Mouse (Mus musculus) embryonic facial prominence, embryonic 10.5 days (tissue): ENCODE measurements at regions not wholly inside any gene's neighbourhood (a gene's known extent, or its start where the extent isn't known, plus 50 kb on each side); places are given as distances from the start of the nearest gene placed in this dataset.

Experiments used
- DNase-seq: peaks from one replicate; pipeline ENCODE4 v3.0.0-alpha.2; 2017; ENCODE audit warnings: low spot score
- H3K27ac ChIP-seq: fragments of 300-500 bp; sonication (generic); replicated peaks from 2 replicates; pipeline ENCODE4 v1.5.1; 2016; ENCODE audit warnings: mild to moderate bottlenecking
- H3K27me3 ChIP-seq: fragments of 300-500 bp; sonication (generic); replicated peaks from 2 replicates; pipeline ENCODE4 v1.6.1; 2016; ENCODE audit warnings: low read depth, mild to moderate bottlenecking; ENCODE audit not compliant: poor library complexity, severe bottlenecking
- H3K36me3 ChIP-seq: fragments of 300-500 bp; sonication (generic); replicated peaks from 2 replicates; pipeline ENCODE4 v1.6.1; 2016; ENCODE audit warnings: mild to moderate bottlenecking, moderate library complexity
- H3K4me1 ChIP-seq: fragments of 300-500 bp; sonication (generic); 2 replicates; pipeline ENCODE4 v1.6.1; 2016
- H3K4me3 ChIP-seq: fragments of 300-500 bp; sonication (generic); 2 replicates; pipeline ENCODE4 v1.5.1; 2016; ENCODE audit warnings: mild to moderate bottlenecking, moderate library complexity
- H3K9me3 ChIP-seq: fragments of 300-500 bp; sonication (generic); 2 replicates; pipeline ENCODE4 v1.6.1; 2016; ENCODE audit warnings: mild to moderate bottlenecking
- WGBS: fragments of 180-500 bp; shearing (Covaris S2); methylation state at CpG from one replicate; pipeline ENCODE4 v1.1.7; 2016; 5-methylcytosine and 5-hydroxymethylcytosine counted together

DNA sequence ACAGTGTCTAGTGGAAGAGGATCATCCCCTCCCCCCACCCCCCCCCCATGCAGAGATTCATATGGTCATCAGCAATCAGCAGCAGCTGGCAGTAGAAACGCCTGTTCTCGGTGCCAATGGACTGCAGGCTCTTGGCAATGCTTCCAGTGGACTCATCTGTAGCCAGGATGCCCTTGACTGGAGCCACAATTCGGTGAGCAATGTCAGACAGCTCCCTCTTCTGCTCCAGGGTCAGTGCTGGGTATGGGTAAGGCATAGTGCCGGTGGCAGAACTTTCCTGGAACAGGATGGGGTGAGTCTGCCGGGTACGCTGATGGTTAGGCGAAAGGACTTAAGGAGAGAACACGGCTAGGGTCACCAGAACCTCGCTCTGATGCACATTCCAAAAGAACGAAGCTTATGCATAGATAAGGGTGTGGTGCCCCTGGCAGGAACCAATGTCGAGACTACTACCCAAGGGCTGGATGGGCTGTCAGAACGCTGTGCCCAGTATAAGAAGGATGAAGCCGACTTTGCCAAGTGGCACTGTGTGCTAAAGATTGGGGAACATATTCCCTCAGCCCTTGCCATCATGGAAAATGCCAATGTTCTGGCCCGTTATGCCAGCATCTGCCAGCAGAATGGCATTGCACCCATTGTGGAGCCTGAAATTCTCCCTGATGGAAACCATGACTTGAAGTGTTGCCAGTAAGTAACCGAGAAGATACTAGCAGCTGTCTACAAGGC, 372.1 kb downstream of the Col12a1 start:
- DNase-seq = no peak
- Histone ChIP-seq H3K27me3 (no peaks in the 10 kb centered on the region), H3K36me3 (no peaks in the 10 kb centered on the region), H3K9me3 (peaks cover 6% of the 10 kb centered on the region), H3K4me1 (no peaks in the 10 kb centered on the region), H3K4me3 (no peak overlapping the region), H3K27ac (no peak overlapping the region)
- 96% methylated on average over 15 of the region's 15 CpGs for WGBS

DNA sequence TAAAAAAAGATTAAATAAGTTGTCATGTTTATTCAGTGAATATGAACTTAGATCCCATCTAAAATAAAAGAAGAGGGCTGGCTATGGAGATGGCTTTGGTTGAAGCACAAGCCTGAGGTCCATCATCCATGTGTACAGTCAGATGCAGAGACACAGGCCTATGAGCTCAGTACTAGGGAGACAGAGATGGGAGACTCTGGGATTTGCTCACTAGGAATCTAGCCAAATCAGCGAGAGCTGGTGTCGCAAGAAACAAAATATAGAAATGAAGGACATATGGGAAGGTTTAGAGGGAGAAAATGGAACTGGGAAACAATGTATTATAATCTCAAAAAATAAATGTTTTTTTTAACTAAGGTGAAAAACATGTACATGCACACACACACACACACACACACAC, 326.6 kb downstream of the Col12a1 start:
- Histone ChIP-seq H3K27ac (no peak overlapping the region), H3K36me3 (no peaks in the 10 kb centered on the region), H3K4me1 (no peaks in the 10 kb centered on the region), H3K9me3 (no peaks in the 10 kb centered on the region), H3K27me3 (no peaks in the 10 kb centered on the region), H3K4me3 (no peak overlapping the region)
- DNase-seq = no peak
- WGBS = 89% methylated on average over 2 of the region's 2 CpGs

DNA sequence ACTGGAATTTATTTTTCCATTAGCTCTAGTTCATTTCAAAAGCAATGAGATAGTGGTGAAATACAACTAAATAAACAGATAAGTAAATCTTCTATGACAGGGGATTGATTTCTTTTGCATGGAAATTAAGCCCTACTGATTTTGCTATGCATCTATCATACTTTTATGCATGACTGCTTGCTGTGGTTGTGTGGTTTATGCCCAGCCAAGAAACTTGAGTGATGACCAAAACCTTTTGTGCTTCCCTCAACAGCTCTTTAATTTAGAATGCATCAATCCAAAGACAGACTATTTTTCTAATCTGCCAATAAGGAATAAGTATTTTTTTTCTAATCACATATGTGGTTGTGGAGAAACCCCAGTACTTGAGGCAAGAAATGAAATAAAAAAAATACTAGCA, 303.6 kb downstream of the Col12a1 start:
- Histone ChIP-seq H3K4me1 (no peaks in the 10 kb centered on the region), H3K27me3 (no peaks in the 10 kb centered on the region), H3K9me3 (no peaks in the 10 kb centered on the region), H3K36me3 (no peaks in the 10 kb centered on the region), H3K27ac (no peak overlapping the region), H3K4me3 (no peak overlapping the region)
- DNase-seq = no peak

- Histone ChIP-seq H3K4me3 (no peak overlapping the region), H3K4me1 (no peaks in the 10 kb centered on the region), H3K36me3 (no peaks in the 10 kb centered on the region), H3K9me3 (no peaks in the 10 kb centered on the region), H3K27ac (no peak overlapping the region), H3K27me3 (no peaks in the 10 kb centered on the region)
- DNase-seq = no peak
- 76% methylated on average over 1 of the region's 1 CpGs for WGBS
Measured at GRCm38 (mm10) chr9:79430417-79430816, 288.2 kb downstream of the Col12a1 start.

GRCm38 (mm10) chr9:79437636-79438035, 281.0 kb downstream of the Col12a1 start:
- no peaks in the 10 kb centered on the region for H3K9me3 ChIP-seq
- peaks cover 23% of the 10 kb centered on the region for H3K4me1 ChIP-seq
- 68% methylated on average over 3 of the region's 3 CpGs for WGBS
- no peak for DNase-seq
- H3K27me3 ChIP-seq = no peaks in the 10 kb centered on the region
- no peak overlapping the region for H3K27ac ChIP-seq
- no peaks in the 10 kb centered on the region for H3K36me3 ChIP-seq
- H3K4me3 ChIP-seq = no peak overlapping the region

DNA sequence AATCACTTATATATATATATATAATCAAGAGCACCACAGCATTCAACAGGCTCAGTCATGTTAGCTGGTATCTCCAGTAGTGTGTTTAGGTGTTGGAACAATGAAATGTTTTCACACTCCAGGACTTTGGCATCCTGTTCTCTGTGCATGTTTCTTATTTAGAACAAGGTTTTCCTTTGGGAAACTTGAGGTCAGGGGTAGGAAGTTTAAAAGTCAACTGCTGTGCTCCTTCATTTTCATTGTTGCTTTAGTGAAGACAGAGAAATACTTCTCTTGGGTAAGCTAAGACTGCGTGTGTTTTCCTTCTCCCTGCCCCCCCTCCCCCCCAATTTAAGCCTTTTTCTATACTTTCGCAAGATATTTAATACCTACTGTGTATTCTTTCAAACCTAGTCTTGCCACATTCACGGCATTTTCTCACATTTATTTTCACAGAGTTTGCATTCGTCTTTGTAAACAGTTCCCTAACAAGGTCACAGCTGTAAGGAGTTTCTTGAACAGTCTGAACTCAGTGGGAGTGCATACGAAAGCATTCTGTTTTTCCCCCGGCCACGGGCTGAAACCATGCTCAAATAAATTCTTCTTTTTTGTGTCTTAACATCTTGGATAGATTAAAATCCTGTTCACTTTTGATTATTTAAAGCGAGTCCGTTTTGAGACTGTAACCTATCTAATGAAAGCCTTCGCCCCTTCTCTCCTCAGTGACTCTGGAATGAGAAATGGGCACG, 279.2 kb downstream of the Col12a1 start:
- H3K27ac ChIP-seq = peak overlapping the region; percentile 61; the same call in 1 of the 2 replicates
- H3K4me3 ChIP-seq = no peak overlapping the region
- peak; percentile 20 for DNase-seq
- 37% methylated on average over 11 of the region's 11 CpGs for WGBS
- no peaks in the 10 kb centered on the region for H3K9me3 ChIP-seq
- no peaks in the 10 kb centered on the region for H3K36me3 ChIP-seq
- H3K4me1 ChIP-seq = peaks cover 23% of the 10 kb centered on the region
- H3K27me3 ChIP-seq = no peaks in the 10 kb centered on the region

DNA sequence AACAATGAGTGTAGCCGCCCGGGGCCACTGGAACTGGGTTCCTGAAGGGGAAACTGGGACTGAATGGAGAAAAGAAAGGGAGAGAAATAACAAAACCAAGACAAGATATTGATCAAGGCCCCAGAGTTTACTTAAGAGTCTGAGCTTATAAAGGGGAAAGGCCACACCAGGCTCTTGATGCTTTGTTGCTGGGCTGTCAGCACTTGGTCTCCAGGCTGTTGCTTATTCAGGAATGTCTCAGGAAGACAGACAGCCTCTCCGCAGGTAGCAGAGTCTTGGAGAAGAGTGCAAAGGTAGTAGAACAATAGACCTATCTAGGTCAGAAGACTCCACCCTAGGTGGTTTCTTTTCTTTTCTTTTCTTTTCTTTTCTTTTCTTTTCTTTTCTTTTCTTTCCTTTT, 263.4 kb downstream of the Col12a1 start:
- DNase-seq = no peak
- Histone ChIP-seq H3K9me3 (no peaks in the 10 kb centered on the region), H3K36me3 (no peaks in the 10 kb centered on the region), H3K4me1 (no peaks in the 10 kb centered on the region), H3K4me3 (no peak overlapping the region), H3K27me3 (no peaks in the 10 kb centered on the region), H3K27ac (no peak overlapping the region)
- 53% methylated on average over 3 of the region's 3 CpGs for WGBS

GRCm38 (mm10) chr9:79479118-79479517, 239.5 kb downstream of the Col12a1 start:
- WGBS = 22% methylated on average over 1 of the region's 1 CpGs
- Histone ChIP-seq H3K4me1 (peaks cover 4% of the 10 kb centered on the region), H3K36me3 (no peaks in the 10 kb centered on the region), H3K4me3 (no peak overlapping the region), H3K27ac (no peak overlapping the region), H3K27me3 (no peaks in the 10 kb centered on the region), H3K9me3 (no peaks in the 10 kb centered on the region)
- DNase-seq = no peak

DNA sequence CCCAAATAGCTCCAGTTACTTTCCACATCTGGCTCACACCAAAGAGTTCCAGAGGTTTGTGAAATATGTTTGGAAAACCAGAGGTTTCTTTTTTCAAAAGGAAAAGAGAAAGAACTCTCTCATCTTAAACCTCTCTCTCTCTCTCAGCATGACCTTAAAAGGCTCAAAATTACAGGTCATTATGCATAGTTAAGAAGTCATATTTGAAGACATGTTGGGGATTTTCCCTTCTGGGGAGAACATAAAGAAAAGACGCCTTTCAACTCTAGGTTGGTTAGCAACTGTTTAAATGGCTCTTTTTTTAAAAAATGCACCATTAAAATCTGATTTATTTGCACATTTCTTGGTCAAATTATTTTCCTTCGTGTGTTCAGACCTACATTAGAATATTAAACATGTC, 218.4 kb downstream of the Col12a1 start:
- Histone ChIP-seq H3K27ac (no peak overlapping the region), H3K4me3 (no peak overlapping the region), H3K4me1 (no peaks in the 10 kb centered on the region), H3K27me3 (no peaks in the 10 kb centered on the region), H3K36me3 (no peaks in the 10 kb centered on the region), H3K9me3 (no peaks in the 10 kb centered on the region)
- WGBS = 70% methylated on average over 2 of the region's 2 CpGs
- DNase-seq = no peak

DNA sequence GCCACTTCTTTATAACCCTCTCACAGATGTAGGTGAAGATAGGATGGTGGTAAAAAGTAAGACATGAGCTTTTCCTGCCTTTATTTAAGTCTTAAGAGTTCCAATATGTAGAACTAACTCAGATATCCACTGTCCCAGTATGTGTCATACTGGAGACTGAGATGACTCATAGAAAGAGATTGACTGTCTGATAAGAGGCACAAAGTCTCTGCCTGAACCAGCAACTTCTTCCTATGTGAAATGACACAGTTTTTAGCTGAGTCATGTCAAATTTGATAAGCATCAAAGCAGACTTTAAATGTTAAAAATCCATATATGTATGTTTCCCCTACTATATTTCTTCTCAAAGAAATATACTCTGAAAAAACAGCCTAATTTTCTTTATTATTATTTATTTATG, 216.6 kb downstream of the Col12a1 start:
- H3K9me3 ChIP-seq = no peaks in the 10 kb centered on the region
- H3K4me1 ChIP-seq = no peaks in the 10 kb centered on the region
- no peak overlapping the region for H3K4me3 ChIP-seq
- no peaks in the 10 kb centered on the region for H3K27me3 ChIP-seq
- H3K27ac ChIP-seq = no peak overlapping the region
- no peaks in the 10 kb centered on the region for H3K36me3 ChIP-seq
- DNase-seq = no peak

DNA sequence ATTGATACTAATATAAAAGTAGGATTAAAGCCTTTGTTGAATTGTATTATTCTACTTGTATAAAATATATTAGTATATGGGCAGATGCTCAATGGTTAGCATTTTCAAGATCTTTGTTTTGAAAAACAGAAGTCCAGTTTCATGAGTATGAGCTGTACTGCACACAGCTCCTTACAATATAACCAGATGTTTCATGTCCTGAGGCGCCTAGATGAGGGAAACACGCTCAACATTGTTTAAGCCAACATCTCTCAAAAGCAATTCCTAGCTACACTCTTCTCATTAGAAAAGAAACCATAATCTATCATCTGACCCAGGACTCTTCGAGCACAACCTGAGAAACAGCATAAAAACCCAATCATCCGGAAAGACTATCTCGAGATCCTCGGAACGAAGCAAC, 202.2 kb downstream of the Col12a1 start:
- no peaks in the 10 kb centered on the region for H3K9me3 ChIP-seq
- H3K36me3 ChIP-seq = no peaks in the 10 kb centered on the region
- no peak overlapping the region for H3K27ac ChIP-seq
- no peaks in the 10 kb centered on the region for H3K4me1 ChIP-seq
- no peak overlapping the region for H3K4me3 ChIP-seq
- no peak for DNase-seq
- WGBS = 86% methylated on average over 7 of the region's 7 CpGs
- H3K27me3 ChIP-seq = no peaks in the 10 kb centered on the region

- no peak for DNase-seq
- 77% methylated on average over 5 of the region's 5 CpGs for WGBS
- no peak overlapping the region for H3K27ac ChIP-seq
- H3K4me3 ChIP-seq = no peak overlapping the region
- H3K4me1 ChIP-seq = no peaks in the 10 kb centered on the region
- no peaks in the 10 kb centered on the region for H3K27me3 ChIP-seq
- H3K36me3 ChIP-seq = no peaks in the 10 kb centered on the region
- H3K9me3 ChIP-seq = no peaks in the 10 kb centered on the region
Measured at GRCm38 (mm10) chr9:79517461-79517860, 201.2 kb downstream of the Col12a1 start.

- no peak overlapping the region for H3K4me3 ChIP-seq
- WGBS = 82% methylated on average over 1 of the region's 1 CpGs
Measured at GRCm38 (mm10) chr9:79518640-79519039, 200.0 kb downstream of the Col12a1 start.

More at GRCm38 (mm10) chr9:79518640-79519039, 200.0 kb downstream of the Col12a1 start:
- Histone ChIP-seq H3K9me3 (no peaks in the 10 kb centered on the region), H3K36me3 (no peaks in the 10 kb centered on the region), H3K4me1 (no peaks in the 10 kb centered on the region), H3K27ac (no peak overlapping the region), H3K27me3 (no peaks in the 10 kb centered on the region)
- no peak for DNase-seq
